Mouse (Mus musculus): ENCODE measurements around the gene Slc22a21.

Gene Slc22a21

DNA sequence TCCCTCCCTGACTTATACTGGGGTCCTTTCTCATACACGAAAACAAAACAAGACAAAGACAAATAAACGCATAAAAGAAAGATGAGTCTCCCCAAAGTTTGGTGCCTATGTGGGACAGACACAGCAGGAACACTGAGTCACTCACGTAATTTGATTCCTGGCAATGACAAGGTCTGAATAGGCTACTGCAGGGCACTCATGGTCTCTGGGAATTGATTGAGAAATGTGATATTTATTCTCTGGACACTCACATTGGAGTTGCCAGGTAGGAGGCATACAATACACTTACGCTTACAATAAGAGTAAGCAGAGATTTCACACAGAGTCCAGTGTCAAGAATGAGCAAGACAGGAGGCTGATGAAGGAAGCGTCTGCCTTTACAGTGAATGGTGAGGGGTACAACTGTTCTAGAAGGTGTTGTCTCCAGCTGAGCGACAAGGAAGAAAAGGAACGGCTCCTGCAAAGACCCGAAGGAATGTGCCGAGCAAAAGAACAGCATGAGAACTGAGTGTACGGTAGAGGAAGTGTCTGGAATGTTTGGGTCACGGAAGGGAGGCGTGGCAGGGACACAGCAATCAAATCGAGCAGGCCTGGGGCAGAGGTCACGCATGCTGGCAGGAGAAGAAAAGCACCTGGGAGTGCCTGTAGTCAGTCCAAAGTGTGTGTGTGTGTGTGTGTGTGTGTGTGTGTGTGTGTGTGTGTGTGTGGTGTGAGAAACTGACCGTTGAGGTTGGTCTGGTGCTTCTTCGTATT lies 76.2 kb downstream of the Slc22a21 start:
- DNase-seq (ENCODE audit: low read depth): no peak

DNA sequence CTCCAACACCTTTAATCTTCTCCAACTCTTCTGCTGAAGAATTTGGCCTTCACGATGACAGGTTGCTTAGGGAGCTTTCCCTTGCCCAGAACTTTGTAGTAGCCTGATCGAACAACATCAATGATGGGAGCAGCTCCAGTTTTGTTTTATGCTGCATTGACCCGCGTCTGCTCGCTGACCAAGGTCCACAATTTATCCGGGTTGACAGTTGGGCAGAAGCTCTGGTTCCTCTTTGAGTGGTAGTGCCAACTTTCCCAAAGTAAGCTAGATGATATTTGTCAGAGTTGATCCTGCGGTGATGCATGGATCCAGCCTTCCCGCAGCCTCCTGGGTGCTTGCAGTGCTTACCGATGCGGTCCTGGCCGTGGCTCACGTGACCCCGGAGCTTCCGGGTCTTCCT lies 77.4 kb downstream of the Slc22a21 start:
- no peak for DNase-seq (ENCODE audit: low read depth)

DNA sequence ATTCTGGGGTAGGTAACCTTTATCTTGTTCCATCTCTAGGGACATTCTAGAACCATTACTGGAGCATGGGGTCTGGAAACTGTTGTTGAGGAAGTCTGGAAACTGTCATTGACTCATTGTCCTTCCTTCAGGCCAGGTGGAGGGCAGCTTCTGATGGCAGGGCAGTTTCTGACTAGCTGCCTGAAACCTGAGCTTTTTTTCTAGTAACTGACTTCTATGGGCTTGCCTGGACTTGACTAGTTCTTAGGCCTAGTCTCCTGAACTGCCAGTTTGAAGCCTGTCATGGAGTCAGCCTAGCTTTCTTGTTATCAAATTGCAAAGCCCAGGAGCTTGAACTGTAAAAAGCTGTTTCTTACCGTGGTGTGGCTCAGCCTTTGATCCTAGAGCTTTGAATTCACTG lies 79.1 kb downstream of the Slc22a21 start:
- no peak for DNase-seq (ENCODE audit: low read depth)

DNA sequence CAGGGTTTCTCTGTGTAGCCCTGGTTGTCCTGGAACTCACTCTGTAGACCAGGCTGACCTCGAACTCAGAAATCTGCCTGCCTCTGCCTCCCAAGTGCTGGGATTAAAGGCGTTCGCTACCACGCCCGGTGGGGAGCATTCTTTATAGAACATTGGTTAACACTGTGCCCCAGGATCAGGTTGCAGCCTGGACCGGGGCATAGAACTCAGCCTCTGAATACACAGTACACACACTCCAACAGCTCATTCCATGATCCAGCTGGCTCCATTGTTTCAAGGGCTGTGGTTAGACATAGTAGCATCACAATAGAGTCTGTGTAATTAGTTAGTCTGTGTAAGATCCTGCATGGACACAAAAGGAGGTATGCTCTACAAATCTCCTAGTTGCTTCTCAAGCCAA lies 80.2 kb downstream of the Slc22a21 start:
- no peak for DNase-seq (ENCODE audit: low read depth)

All from induced T-regulatory cell, adult 2 months (primary cell).